Mouse (Mus musculus) kidney, adult 2 months (tissue): ENCODE results near the gene Serpina3b. TPM values are rescaled to one million over a fixed set of nuclear protein-coding genes. Genes with fewer than 3 reads are reported as not detected.

Experiments used
- DNase-seq: peaks from one replicate; pipeline ENCODE4 v3.0.0; 2021
- H3K27ac ChIP-seq: fragments of 200-500 bp; 2 replicates; pipeline ENCODE4 v1.5.1; 2012; ENCODE audit warnings: low read depth, low read length, control low read depth, inconsistent platforms; ENCODE audit not compliant: insufficient read depth
- H3K27me3 ChIP-seq: fragments of 200-500 bp; replicated peaks from 2 replicates; pipeline ENCODE4 v1.6.1; 2012; ENCODE audit warnings: mild to moderate bottlenecking, moderate library complexity, low read length, inconsistent platforms; ENCODE audit not compliant: control insufficient read depth, insufficient read depth
- H3K36me3 ChIP-seq: fragments of 200-500 bp; 2 replicates; pipeline ENCODE4 v1.6.1; 2012; ENCODE audit warnings: mild to moderate bottlenecking, moderate library complexity, low read length, inconsistent platforms; ENCODE audit not compliant: control insufficient read depth, insufficient read depth
- H3K4me1 ChIP-seq: fragments of 200-500 bp; 2 replicates; pipeline ENCODE4 v1.6.1; 2011; ENCODE audit warnings: low read length; ENCODE audit not compliant: control insufficient read depth, insufficient read depth
- H3K4me3 ChIP-seq: fragments of 200-500 bp; 2 replicates; pipeline ENCODE4 v1.5.1; 2011; ENCODE audit warnings: mild to moderate bottlenecking, low read depth, low read length, control low read depth; ENCODE audit not compliant: insufficient read depth
- CTCF ChIP-seq: fragments of 200-500 bp; conservative IDR thresholded peaks from 2 replicates; pipeline ENCODE4 v1.5.1; 2011; ENCODE audit warnings: low read depth, mild to moderate bottlenecking, control low read depth, low read length, moderate library complexity, mixed read lengths; ENCODE audit not compliant: insufficient read depth, insufficient read length
- POLR2A ChIP-seq: fragments of 200-500 bp; IDR thresholded peaks from one replicate; pipeline ENCODE4 v1.6.1; 2011; ENCODE audit warnings: low read depth, low read length, control low read depth
- WGBS: fragments of 180-500 bp; shearing (Covaris S2); methylation state at CpG from one replicate; pipeline ENCODE4 v1.1.7; 2018; 5-methylcytosine and 5-hydroxymethylcytosine counted together
- polyA plus RNA-seq: library from polyadenylated mRNA; depleted of rRNA; stranded (reverse); fragments of >200 nt; gene quantifications from 2 replicates; pipeline ENCODE4 v1.2.3, GENCODE M21; 2012

The Serpina3b gene
- polyA plus RNA-seq, 1 experiment = not detected

DNA sequence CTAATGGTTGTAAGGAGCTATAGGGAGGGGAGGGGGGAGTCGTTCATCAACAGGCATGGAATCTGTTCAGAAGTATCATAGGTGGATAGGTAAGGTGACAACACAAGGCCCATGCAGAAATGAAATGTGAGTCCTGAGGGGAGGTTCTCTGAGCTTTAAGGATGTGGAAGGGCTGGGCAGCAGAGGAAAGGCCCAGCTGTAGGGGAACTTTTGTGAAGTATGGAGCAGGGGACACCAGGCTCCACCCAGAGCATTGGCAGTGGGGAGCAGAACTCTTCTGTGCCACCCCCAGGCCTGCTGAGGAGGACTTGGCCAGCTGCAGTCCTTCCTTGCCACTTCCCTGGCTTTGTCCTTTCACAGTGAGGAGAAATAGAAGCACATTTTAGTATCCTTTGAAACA lies 13.7 kb downstream of the Serpina3b start:
- Histone ChIP-seq H3K36me3 (no peaks in the 10 kb centered on the region), H3K27me3 (no peaks in the 10 kb centered on the region), H3K27ac (no peak overlapping the region), H3K4me3 (no peak overlapping the region), H3K4me1 (no peaks in the 10 kb centered on the region; the same call in 1 of the 2 replicates)
- TF ChIP-seq POLR2A (no peak), CTCF (no peak)
- DNase-seq = no peak
- 91% methylated on average over 1 of the region's 1 CpGs for WGBS

DNA sequence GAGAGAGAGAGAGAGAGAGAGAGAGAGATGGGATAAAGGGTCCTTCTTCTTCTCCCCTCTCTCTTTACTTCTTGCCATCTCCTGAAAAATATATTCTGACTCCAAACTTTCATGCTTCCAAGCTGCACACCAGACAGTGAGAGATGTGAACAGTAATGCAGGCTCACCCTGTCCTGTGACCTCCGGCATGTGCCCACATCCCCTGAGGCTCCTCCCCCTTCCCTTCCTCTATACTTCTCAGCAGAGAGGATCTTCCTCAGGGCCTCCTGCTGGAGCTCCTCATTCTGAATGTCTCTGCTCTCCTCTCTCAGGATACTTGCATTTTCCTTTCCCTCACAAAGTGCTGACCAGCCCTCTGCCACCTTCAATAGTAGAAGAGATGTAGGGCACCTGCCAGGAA lies 14.6 kb downstream of the Serpina3b start:
- WGBS = 53% methylated on average over 1 of the region's 1 CpGs
- H3K4me3 ChIP-seq = no peak overlapping the region
- no peaks in the 10 kb centered on the region for H3K27me3 ChIP-seq
- no peak for TF ChIP-seq CTCF
- TF ChIP-seq POLR2A = no peak
- no peaks in the 10 kb centered on the region; the same call in 1 of the 2 replicates for H3K4me1 ChIP-seq
- no peak overlapping the region for H3K27ac ChIP-seq
- no peak for DNase-seq
- H3K36me3 ChIP-seq = no peaks in the 10 kb centered on the region

DNA sequence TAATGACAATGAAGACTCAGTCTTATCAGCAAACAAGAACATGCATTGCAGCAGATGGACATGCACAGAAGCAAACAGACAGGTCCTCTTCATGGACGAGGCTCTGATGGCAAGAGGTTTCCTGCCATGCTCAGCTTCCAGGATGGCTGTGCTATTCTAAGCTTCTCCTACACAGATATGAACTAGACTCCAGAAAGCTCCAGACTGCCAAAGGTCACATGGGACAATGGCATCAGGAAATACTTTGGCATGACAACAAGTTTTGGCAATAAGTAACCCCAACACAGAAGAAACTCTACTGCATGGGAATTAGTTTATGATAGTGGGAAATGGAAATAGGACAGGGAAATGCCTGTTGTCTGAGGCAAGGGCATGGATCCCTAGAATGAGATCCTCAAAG lies 15.5 kb downstream of the Serpina3b start:
- H3K4me1 ChIP-seq = no peaks in the 10 kb centered on the region; the same call in 1 of the 2 replicates

GRCm38 (mm10) chr12:104145571-104145970 lies 17.8 kb downstream of the Serpina3b start:
- no peaks in the 10 kb centered on the region; the same call in 1 of the 2 replicates for H3K4me1 ChIP-seq
- H3K27ac ChIP-seq = no peak overlapping the region
- no peak for DNase-seq
- WGBS = 88% methylated on average over 2 of the region's 2 CpGs
- no peak for TF ChIP-seq POLR2A
- TF ChIP-seq CTCF = no peak
- H3K36me3 ChIP-seq = no peaks in the 10 kb centered on the region
- H3K4me3 ChIP-seq = no peak overlapping the region
- H3K27me3 ChIP-seq = no peaks in the 10 kb centered on the region

More for the DNA sequence above, 15.5 kb downstream of the Serpina3b start:
- Histone ChIP-seq H3K4me3 (no peak overlapping the region), H3K27me3 (no peaks in the 10 kb centered on the region), H3K27ac (no peak overlapping the region), H3K36me3 (no peaks in the 10 kb centered on the region)
- WGBS = 53% methylated on average over 1 of the region's 1 CpGs
- peak; percentile 72 for DNase-seq
- TF ChIP-seq CTCF (no peak), POLR2A (no peak)

DNA sequence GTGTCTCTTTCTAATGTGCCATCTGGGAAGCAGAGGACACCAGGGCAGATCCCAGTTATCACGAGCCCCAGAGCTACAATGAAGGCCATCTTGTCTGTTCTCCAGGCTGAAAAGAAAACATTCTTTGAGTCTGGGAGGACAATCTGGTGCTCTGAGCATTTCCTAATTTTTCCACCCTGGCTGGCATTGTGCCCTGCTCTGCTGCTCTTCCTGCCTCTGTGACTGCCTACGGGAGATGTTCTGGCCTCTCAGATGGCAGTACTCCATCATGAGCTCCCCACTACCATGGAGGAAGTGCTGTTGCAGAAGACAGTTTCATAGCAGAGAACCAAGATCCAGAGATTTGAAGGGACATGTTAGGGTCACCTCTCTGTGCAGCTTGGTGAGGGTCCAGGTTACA lies 24.2 kb downstream of the Serpina3b start:
- no peak overlapping the region for H3K27ac ChIP-seq
- H3K36me3 ChIP-seq = no peaks in the 10 kb centered on the region
- no peaks in the 10 kb centered on the region for H3K4me1 ChIP-seq
- TF ChIP-seq POLR2A (no peak), CTCF (no peak)
- no peaks in the 10 kb centered on the region for H3K27me3 ChIP-seq
- WGBS = 54% methylated on average over 2 of the region's 2 CpGs
- no peak overlapping the region for H3K4me3 ChIP-seq
- DNase-seq = no peak

GRCm38 (mm10) chr12:104153041-104153645 lies 25.3 kb downstream of the Serpina3b start:
- Histone ChIP-seq H3K4me1 (no peaks in the 10 kb centered on the region), H3K4me3 (no peak overlapping the region), H3K36me3 (no peaks in the 10 kb centered on the region), H3K27me3 (no peaks in the 10 kb centered on the region), H3K27ac (no peak overlapping the region)
- TF ChIP-seq CTCF (no peak), POLR2A (no peak)
- WGBS = 69% methylated on average over 3 of the region's 3 CpGs
- no peak for DNase-seq

GRCm38 (mm10) chr12:104153656-104154055 lies 25.9 kb downstream of the Serpina3b start, which contains the start of gene Serpina3c:
Gene Serpina3c, minus strand, starts transcription at chr12:104153870.
- no peaks in the 10 kb centered on the region for H3K27me3 ChIP-seq
- no peak within 1 kb of the TSS for H3K27ac ChIP-seq
- TF ChIP-seq CTCF (no peak), POLR2A (no peak)
- DNase-seq = no peak
- H3K4me3 ChIP-seq = no peak within 1 kb of the TSS
- WGBS = 90% methylated on average over 2 of the region's 2 CpGs
- no peaks in the 10 kb centered on the region for H3K36me3 ChIP-seq
- no peaks in the 10 kb centered on the region for H3K4me1 ChIP-seq

- H3K27me3 ChIP-seq = no peaks in the 10 kb centered on the region
- H3K4me3 ChIP-seq = no peak overlapping the region
- 46% methylated on average over 3 of the region's 3 CpGs for WGBS
- H3K4me1 ChIP-seq = no peaks in the 10 kb centered on the region
- TF ChIP-seq CTCF (no peak), POLR2A (no peak)
- no peak overlapping the region for H3K27ac ChIP-seq
- no peaks in the 10 kb centered on the region for H3K36me3 ChIP-seq
- DNase-seq = peak; percentile 59
These were observed 47.0 kb downstream of the Serpina3b start for GRCm38 (mm10) chr12:104174747-104175146.
